Mouse (Mus musculus) MEL (cell line): ENCODE results near the gene Dnajb11. TPM values are rescaled to one million over a fixed set of nuclear protein-coding genes. Genes with fewer than 3 reads are reported as not detected.

Experiments used
- polyA plus RNA-seq, 2 experiments: library from polyadenylated mRNA; stranded (reverse) in 1 of 2; unstranded in 1 of 2; fragments of >175 nt in 1 of 2; fragments of >200 nt in 1 of 2; gene quantifications; 2 replicates each; pipeline versions ENCODE4 v1.2.1 to v1.2.4; 2012; ENCODE audit warnings: low replicate concordance in 2 of 2, low read depth in 1 of 2; ENCODE audit not compliant: insufficient read length in 2 of 2, insufficient read depth in 1 of 2, missing spikeins in 1 of 2
- total RNA-seq: library from RNA; depleted of rRNA; stranded (reverse); fragments of 300-350 nt; gene quantifications from 2 replicates; pipeline ENCODE4 v1.2.3, GENCODE M21; 2012; rRNA removed

Dnajb11 gene
- total and polyA plus RNA-seq, 3 experiments, result 90.2 to 147 (median 139) TPM

Other genes starting within 250 kb of the Dnajb11 start
- gene Dgkg, start 200.6 kb upstream of the Dnajb11 start, total RNA-seq, result not detected in 2 replicates
- not detected for gene Dgkg, start 200.6 kb upstream of the Dnajb11 start, polyA plus RNA-seq
- not detected in 2 replicates for gene Crygs, start 46.3 kb upstream of the Dnajb11 start, total RNA-seq
- gene Crygs, start 46.3 kb upstream of the Dnajb11 start, polyA plus RNA-seq, result not detected
- gene Tbccd1, start 176 bp upstream of the Dnajb11 start, total RNA-seq, result 20.4 and 28.7 TPM in 2 replicates
- gene Tbccd1, start 176 bp upstream of the Dnajb11 start, polyA plus RNA-seq, result 10 to 100 TPM in 1 of 2 experiments, not detected in 1; 23.8 TPM
- gene Ahsg, start 33.4 kb downstream of the Dnajb11 start, total RNA-seq, result 0.16 TPM in 1 of 2 replicates, not detected in the other
- under 1 TPM in 1 of 2 experiments, not detected in 1; 0.13 TPM for gene Ahsg, start 33.4 kb downstream of the Dnajb11 start, polyA plus RNA-seq
- 0.26 TPM in 1 of 2 replicates, not detected in the other for gene Fetub, start 60.5 kb downstream of the Dnajb11 start, total RNA-seq
- gene Fetub, start 60.5 kb downstream of the Dnajb11 start, polyA plus RNA-seq, result under 1 TPM in 1 of 2 experiments, not detected in 1; 0.96 TPM
- gene Hrg, start 93.2 kb downstream of the Dnajb11 start, total RNA-seq, result not detected in 2 replicates
- not detected for gene Hrg, start 93.2 kb downstream of the Dnajb11 start, polyA plus RNA-seq
- gene Kng2, start 171.6 kb downstream of the Dnajb11 start, total RNA-seq, result not detected in 2 replicates
- not detected for gene Kng2, start 171.6 kb downstream of the Dnajb11 start, polyA plus RNA-seq
- gene Kng1, start 200.0 kb downstream of the Dnajb11 start, total RNA-seq, result not detected in 2 replicates
- gene Kng1, start 200.0 kb downstream of the Dnajb11 start, polyA plus RNA-seq, result not detected
- gene Eif4a2, start 249.6 kb downstream of the Dnajb11 start, total RNA-seq, result 252 and 290 TPM in 2 replicates
- 1,000 to 10,000 TPM in 1 of 2 experiments, 100 to 1,000 TPM in 1; 248 to 2,083 TPM for gene Eif4a2, start 249.6 kb downstream of the Dnajb11 start, polyA plus RNA-seq